Mouse (Mus musculus): ENCODE data around the gene Golt1a. TPM values are rescaled to one million over a fixed set of nuclear protein-coding genes. Genes with fewer than 3 reads are reported as not detected.

The Golt1a gene
- polyA plus RNA-seq, 1 experiment from 2014 or later, result 10.2 TPM

- Histone ChIP-seq H3K27me3 (ENCODE audit: control insufficient read depth, insufficient read depth, low read depth, low read length) (no peaks in the 10 kb centered on the region), H3K9ac (ENCODE audit: low read depth, low read length) (no peak overlapping the region), H3K9me3 (replicated peaks; ENCODE audit: control insufficient read depth, low read length) (no peaks in the 10 kb centered on the region), H3K36me3 (ENCODE audit: control insufficient read depth, insufficient read depth) (no peaks in the 10 kb centered on the region), H3K27ac (ENCODE audit: low read length) (peak overlapping the region; percentile 75), H3K4me3 (ENCODE audit: low read depth, low read length) (no peak overlapping the region), H3K4me1 (ENCODE audit: control insufficient read depth, low read depth, low read length) (peaks cover 15% of the 10 kb centered on the region), H3K4me2 (ENCODE audit: low read depth, low read length) (no peak overlapping the region)
- WGBS (ENCODE audit: insufficient replicate concordance), result 21% methylated on average over 8 of the region's 8 CpGs
- peak; percentile 82 for ATAC-seq (ENCODE audit: low read depth)
Measured at GRCm38 (mm10) chr1:133372113-133372512, 62.5 kb downstream of the Golt1a start.

Other genes starting within 250 kb of the Golt1a start
- 46.1 and 48.9 TPM in 2 replicates for gene Ppp1r15b, start 178.7 kb upstream of the Golt1a start, polyA plus RNA-seq (2015; fragmentation: Nextera tagmentation; extraction: Ambion mirVana)
- 2.8 and 3.7 TPM in 2 replicates for gene Plekha6, start 145.6 kb upstream of the Golt1a start, polyA plus RNA-seq (2015; fragmentation: Nextera tagmentation; extraction: Ambion mirVana)
- not detected in 2 replicates for gene Kiss1, start 12.1 kb downstream of the Golt1a start, polyA plus RNA-seq (2015; fragmentation: Nextera tagmentation; extraction: Ambion mirVana)
- gene Ren1, start 40.7 kb downstream of the Golt1a start, polyA plus RNA-seq (2015; fragmentation: Nextera tagmentation; extraction: Ambion mirVana), result 0.56 and 0.72 TPM in 2 replicates
- gene Etnk2, start 53.8 kb downstream of the Golt1a start, polyA plus RNA-seq (2015; fragmentation: Nextera tagmentation; extraction: Ambion mirVana), result 15.5 and 20.3 TPM in 2 replicates
- 1.4 and 1.7 TPM in 2 replicates for gene Sox13, start 114.6 kb downstream of the Golt1a start, polyA plus RNA-seq (2015; fragmentation: Nextera tagmentation; extraction: Ambion mirVana)